ENCODE assay signal across 8 mouse cellular contexts in genomic region chr6:4544554-4544953, GRCm38 (mm10). TPM values are rescaled to one million over a fixed set of nuclear protein-coding genes. Genes with fewer than 3 reads are reported as not detected.
DNase-seq lines count a peak whose midpoint lies in the region; ATAC-seq and TF ChIP-seq lines count a peak whose summit lies in the region.

No protein-coding gene starts in this region.

- peak; percentile 25 for DNase-seq in kidney, adult 2 months
- DNase-seq in kidney, adult 11 months: no peak
- peak; percentile 5 for DNase-seq in G1E (ENCODE audit: low spot score)
- DNase-seq in brain, embryonic 14.5 days (ENCODE audit: low read depth): no peak
- DNase-seq in heart, postnatal 4 days: peak; percentile 61
- peak; percentile 68 for DNase-seq in lung, postnatal 0 days (ENCODE audit: low spot score)
- peak; percentile 67 for DNase-seq in thymus, postnatal 4 days
- DNase-seq in frontal cortex, postnatal 10 days (ENCODE audit: low spot score in 2 of 2): no peak

- H3K4me2 ChIP-seq in lung, postnatal 0 days (replicated peaks; ENCODE audit: low read depth, low read length): no peak overlapping the region

- WGBS in kidney, adult 2 months: 49% methylated on average over 6 of the region's 6 CpGs
- WGBS in lung, postnatal 0 days: 55% methylated on average over 6 of the region's 6 CpGs

- H3K36me3 ChIP-seq in kidney, adult 2 months (ENCODE audit: control insufficient read depth, insufficient read depth, low read length): no peaks in the 10 kb centered on the region
- no peaks in the 10 kb centered on the region for H3K36me3 ChIP-seq in G1E (replicated peaks)
- no peaks in the 10 kb centered on the region for H3K36me3 ChIP-seq in lung, postnatal 0 days (ENCODE audit: insufficient read depth, low read length)

- peak; percentile 52 for TF ChIP-seq CTCF in kidney, adult 2 months (conservative IDR thresholded peaks at IDR 0.05; ENCODE audit: insufficient read depth, insufficient read length, low read depth, low read length)
- peak; percentile 23; the same call in 1 of the 2 replicates for TF ChIP-seq CTCF in G1E (IDR thresholded peaks at IDR 0.05; ENCODE audit: low read depth, low read length)
- peak; percentile 37; the same call in 1 of the 2 replicates for TF ChIP-seq CTCF in brain, embryonic 14.5 days (IDR thresholded peaks at IDR 0.05; ENCODE audit: borderline replicate concordance, extremely low read depth, insufficient read depth, insufficient read length)
- TF ChIP-seq CTCF in lung, postnatal 0 days (IDR thresholded peaks at IDR 0.05): peak; percentile 75

- H3K27ac ChIP-seq in kidney, adult 2 months (ENCODE audit: insufficient read depth, low read depth, low read length): no peak overlapping the region
- H3K27ac ChIP-seq in lung, postnatal 0 days (ENCODE audit: low read length): no peak overlapping the region

- H3K9me3 ChIP-seq in G1E (replicated peaks): no peaks in the 10 kb centered on the region
- no peaks in the 10 kb centered on the region for H3K9me3 ChIP-seq in lung, postnatal 0 days (ENCODE audit: low read length)

- peak; percentile 49; the same call in 1 of the 2 replicates for ATAC-seq in G1E (ENCODE audit: extremely low read depth, insufficient number of reproducible peaks, low FRiP score, poor library complexity, severe bottlenecking)
- ATAC-seq in lung, postnatal 0 days: peak; percentile 52; the same call in 1 of the 2 replicates

- no peak for TF ChIP-seq EP300 in lung, postnatal 0 days (IDR thresholded peaks at IDR 0.05)

- TF ChIP-seq POLR2A in kidney, adult 2 months (IDR thresholded peaks at IDR 0.05; ENCODE audit: low read depth, low read length): no peak
- TF ChIP-seq POLR2A in brain, embryonic 14.5 days (IDR thresholded peaks at IDR 0.05; ENCODE audit: borderline replicate concordance, extremely low read depth, insufficient read depth, insufficient read length, poor library complexity, severe bottlenecking): no peak

- H3K4me1 ChIP-seq in kidney, adult 2 months (ENCODE audit: control insufficient read depth, insufficient read depth, low read length): no peaks in the 10 kb centered on the region
- H3K4me1 ChIP-seq in G1E (ENCODE audit: insufficient read depth, low read depth, low read length): peaks cover 6% of the 10 kb centered on the region; the same call in 1 of the 2 replicates
- no peaks in the 10 kb centered on the region for H3K4me1 ChIP-seq in lung, postnatal 0 days (ENCODE audit: insufficient read depth, low read depth, low read length)

- no peak overlapping the region for H3K4me3 ChIP-seq in kidney, adult 2 months (ENCODE audit: insufficient read depth, low read depth, low read length)
- H3K4me3 ChIP-seq in G1E (ENCODE audit: low read depth, low read length): no peak overlapping the region
- H3K4me3 ChIP-seq in lung, postnatal 0 days (ENCODE audit: low read depth, low read length): no peak overlapping the region

- no peak overlapping the region for H3K9ac ChIP-seq in lung, postnatal 0 days (replicated peaks; ENCODE audit: low read depth)

- no peaks in the 10 kb centered on the region for H3K27me3 ChIP-seq in kidney, adult 2 months (replicated peaks; ENCODE audit: control insufficient read depth, insufficient read depth, low read length)
- peaks cover 6% of the 10 kb centered on the region; the same call in 1 of the 2 replicates for H3K27me3 ChIP-seq in G1E (ENCODE audit: insufficient read depth, low read length)
- no peaks in the 10 kb centered on the region for H3K27me3 ChIP-seq in lung, postnatal 0 days (replicated peaks; ENCODE audit: insufficient read depth, low read length)

RNA-seq across cellular contexts. Expression of gene Col1a2, which starts 39.9 kb away (rescaled TPM):
- 67.1 and 67.9 TPM in 2 replicates for polyA plus RNA-seq in kidney, adult 2 months (2012; rRNA removed)
- not detected in 2 replicates for total RNA-seq in G1E (2014; fragmentation: Nextera tagmentation)
- 0.12 and 0.55 TPM in 2 replicates for total RNA-seq in G1E (2017)
- not detected in 2 replicates for polyA plus RNA-seq in G1E (2012)
- polyA plus RNA-seq in brain, embryonic 14.5 days (2012; rRNA removed): 66.5 and 187 TPM in 2 replicates
- total RNA-seq in heart, postnatal 4 days (2021): 100 to 1,000 TPM; 597 to 657 TPM
- 349 and 355 TPM in 2 replicates for polyA plus RNA-seq in lung, postnatal 0 days (2015; fragmentation: Nextera tagmentation; extraction: Ambion mirVana)

RNA-seq across cellular contexts. Expression of gene Casd1, which starts 56.1 kb away (rescaled TPM):
- polyA plus RNA-seq in kidney, adult 2 months (2012; rRNA removed): 12.7 and 15.1 TPM in 2 replicates
- total RNA-seq in G1E (2014; fragmentation: Nextera tagmentation) (32.0 and 35.0 TPM in 2 replicates), G1E (2017) (47.6 and 51.0 TPM in 2 replicates)
- 8.9 and 10.9 TPM in 2 replicates for polyA plus RNA-seq in G1E (2012)
- polyA plus RNA-seq in brain, embryonic 14.5 days (2012; rRNA removed): 46.6 and 51.4 TPM in 2 replicates
- 10 to 100 TPM; 34.5 to 34.6 TPM for total RNA-seq in heart, postnatal 4 days (2021)
- 18.4 and 21.7 TPM in 2 replicates for polyA plus RNA-seq in lung, postnatal 0 days (2015; fragmentation: Nextera tagmentation; extraction: Ambion mirVana)

Comparison
In these comparisons a context has a peak if more than half of its experiments do, and no peak if none do; other contexts are left out.
1. DNase-seq: peak in kidney, adult 2 months (single experiment), G1E (single experiment), heart, postnatal 4 days (single experiment), lung, postnatal 0 days (single experiment) and thymus, postnatal 4 days (single experiment); none in kidney, adult 11 months (single experiment), brain, embryonic 14.5 days (single experiment) and frontal cortex, postnatal 10 days (0 of 2).
2. CTCF ChIP-seq: peak in every context shown above with its lines; median percentile 75 in lung, postnatal 0 days; 52 in kidney, adult 2 months; 37 in brain, embryonic 14.5 days; 23 in G1E.
3. RNA of gene Col1a2, which starts 39.9 kb away (polyA plus RNA-seq): 349 to 355 TPM in lung, postnatal 0 days, 66.5 to 187 TPM in brain, embryonic 14.5 days and 67.1 to 67.9 TPM in kidney, adult 2 months; not detected in G1E; every median in the first group is over 10 times any median in the second.